Mouse (Mus musculus) erythroblast, embryonic 14.5 days (primary cell): Measurements from ENCODE around the gene Qpct.

Experiments used
- GATA1 ChIP-seq: IDR thresholded peaks from 2 replicates; pipeline ENCODE4 v1.6.1; 2012; ENCODE audit warnings: low read length, inconsistent platforms, mixed read lengths
- TAL1 ChIP-seq: IDR thresholded peaks from 3 replicates; pipeline ENCODE4 v1.6.1; 2012; ENCODE audit warnings: low read length, inconsistent platforms, mixed read lengths

DNA sequence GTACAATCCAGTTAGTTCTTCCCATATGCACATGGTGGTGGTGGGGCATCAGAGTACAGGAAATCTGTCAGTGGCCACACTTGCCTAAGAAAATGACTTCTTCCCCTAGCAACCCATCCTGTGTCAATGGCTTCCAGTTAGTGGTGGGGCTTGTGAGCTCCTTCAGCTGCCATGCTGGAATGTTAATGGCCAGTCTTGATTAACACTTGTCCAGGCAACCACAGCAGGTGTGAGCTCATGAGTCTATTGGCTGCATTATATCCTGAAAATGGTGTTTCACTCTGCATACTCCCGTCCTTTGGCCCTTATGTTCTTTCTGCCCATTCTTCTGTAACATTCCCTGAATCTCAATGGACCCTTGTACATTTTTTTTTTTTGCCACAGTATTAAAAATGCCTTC lies 67.4 kb downstream of the Qpct start:
- TF ChIP-seq GATA1 (no peak), TAL1 (no peak)
